Mouse (Mus musculus) C2C12 (cell line): ENCODE data around the gene Pdhx. TPM values are rescaled to one million over a fixed set of nuclear protein-coding genes. Genes with fewer than 3 reads are reported as not detected.
A peak's percentile ranks its signal among the peaks of the same experiment; 100 is the strongest.

Source experiments
- H3K27me3 ChIP-seq: one replicate; pipeline ENCODE4 v1.6.1; 2011; ENCODE audit not compliant: control insufficient read depth, insufficient read depth, insufficient read length
- H3K36me3 ChIP-seq: one replicate; pipeline ENCODE4 v1.6.1; 2011; ENCODE audit not compliant: control insufficient read depth, insufficient read depth
- H3K4me3 ChIP-seq: one replicate; pipeline ENCODE4 v1.5.1; 2011; ENCODE audit warnings: mild to moderate bottlenecking, control low read depth; ENCODE audit not compliant: poor library complexity, insufficient read depth, severe bottlenecking
- H3K79me2 ChIP-seq: one replicate; pipeline ENCODE4 v1.6.1; 2011; ENCODE audit not compliant: control insufficient read depth, insufficient read depth
- H3K79me3 ChIP-seq: one replicate; pipeline ENCODE4 v1.6.1; 2011; ENCODE audit warnings: low read depth, control low read depth
- H3ac ChIP-seq: one replicate; pipeline ENCODE3; 2011; ENCODE audit warnings: low read depth; ENCODE audit not compliant: control insufficient read depth, insufficient read length
- CEBPB ChIP-seq: IDR thresholded peaks from one replicate; pipeline ENCODE4 v1.6.1; 2011; ENCODE audit warnings: low read depth, mild to moderate bottlenecking, control low read depth, moderate library complexity
- CTCF ChIP-seq: IDR thresholded peaks from one replicate; pipeline ENCODE4 v1.5.1; 2011; ENCODE audit not compliant: control insufficient read depth, insufficient read depth, insufficient read length
- FOSL1 ChIP-seq: IDR thresholded peaks from one replicate; pipeline ENCODE4 v1.8.0; 2011; ENCODE audit warnings: mild to moderate bottlenecking, low read length; ENCODE audit not compliant: poor library complexity, insufficient read depth, severe bottlenecking
- MAX ChIP-seq: IDR thresholded peaks from one replicate; pipeline ENCODE4 v1.6.1; 2011; ENCODE audit warnings: mild to moderate bottlenecking, control low read depth
- MYOD1 ChIP-seq: IDR thresholded peaks from one replicate; pipeline ENCODE4 v1.6.1; 2011; ENCODE audit warnings: low read depth; ENCODE audit not compliant: control insufficient read depth, insufficient read length
- MYOG ChIP-seq: IDR thresholded peaks from one replicate; pipeline ENCODE4 v1.6.1; 2011; ENCODE audit not compliant: control insufficient read depth, insufficient read length; ENCODE audit errors: extremely low read depth
- USF1 ChIP-seq: IDR thresholded peaks from one replicate; pipeline ENCODE4 v1.6.1; 2011; ENCODE audit warnings: low read depth, mild to moderate bottlenecking, control low read depth, moderate library complexity
- polyA plus RNA-seq: library from polyadenylated mRNA; unstranded; fragments of >200 nt; fragmentation: generic; extraction: Trizol; gene quantifications from one replicate; pipeline ENCODE4 v1.2.1, GENCODE M21; 2012; ENCODE audit warnings: missing spikeins

Gene Pdhx
- polyA plus RNA-seq, 1 experiment: 17.2 TPM

GRCm38 (mm10) chr2:103102595-103102994, 29.3 kb upstream of the Pdhx start:
- H3K27me3 ChIP-seq: peaks cover 6% of the 10 kb centered on the region
- H3ac ChIP-seq: no peak overlapping the region
- no peak overlapping the region for H3K4me3 ChIP-seq
- TF ChIP-seq MYOG: no peak
- no peak for TF ChIP-seq FOSL1
- TF ChIP-seq MYOD1: no peak
- TF ChIP-seq CTCF: no peak
- TF ChIP-seq CEBPB: no peak
- TF ChIP-seq MAX: no peak
- TF ChIP-seq USF1: no peak
- H3K79me3 ChIP-seq: no peaks in the 10 kb centered on the region
- no peaks in the 10 kb centered on the region for H3K79me2 ChIP-seq
- no peaks in the 10 kb centered on the region for H3K36me3 ChIP-seq

- H3K27me3 ChIP-seq: no peaks in the 10 kb centered on the region
- H3K36me3 ChIP-seq: peaks cover 34% of the 10 kb centered on the region
- no peak for TF ChIP-seq FOSL1
- TF ChIP-seq USF1: no peak
- TF ChIP-seq MYOD1: no peak
- no peak for TF ChIP-seq CEBPB
- TF ChIP-seq CTCF: no peak
- TF ChIP-seq MYOG: no peak
- no peak for TF ChIP-seq MAX
- H3ac ChIP-seq: no peak overlapping the region
- H3K79me2 ChIP-seq: no peaks in the 10 kb centered on the region
- no peaks in the 10 kb centered on the region for H3K79me3 ChIP-seq
- no peak overlapping the region for H3K4me3 ChIP-seq
Measured at GRCm38 (mm10) chr2:103089521-103089920, 16.2 kb upstream of the Pdhx start.

- no peaks in the 10 kb centered on the region for H3K27me3 ChIP-seq
- H3K79me2 ChIP-seq: no peaks in the 10 kb centered on the region
- no peaks in the 10 kb centered on the region for H3K79me3 ChIP-seq
- peaks cover 23% of the 10 kb centered on the region for H3K36me3 ChIP-seq
- H3K4me3 ChIP-seq: no peak overlapping the region
- TF ChIP-seq MYOD1 (no peak), MAX (no peak), CEBPB (no peak), CTCF (no peak), MYOG (no peak), USF1 (no peak), FOSL1 (no peak)
- no peak overlapping the region for H3ac ChIP-seq
Measured at GRCm38 (mm10) chr2:103088099-103088498, 14.8 kb upstream of the Pdhx start.

GRCm38 (mm10) chr2:103086432-103086831, 13.1 kb upstream of the Pdhx start:
- TF ChIP-seq FOSL1: no peak
- no peak for TF ChIP-seq USF1
- TF ChIP-seq MYOD1: no peak
- no peak for TF ChIP-seq CEBPB
- no peak for TF ChIP-seq MAX
- TF ChIP-seq MYOG: no peak
- no peak for TF ChIP-seq CTCF
- H3K79me3 ChIP-seq: no peaks in the 10 kb centered on the region
- no peaks in the 10 kb centered on the region for H3K27me3 ChIP-seq
- peaks cover 17% of the 10 kb centered on the region for H3K36me3 ChIP-seq
- H3ac ChIP-seq: no peak overlapping the region
- H3K79me2 ChIP-seq: no peaks in the 10 kb centered on the region
- H3K4me3 ChIP-seq: no peak overlapping the region

- Histone ChIP-seq H3K27me3 (no peaks in the 10 kb centered on the region), H3K36me3 (peaks cover 17% of the 10 kb centered on the region), H3K79me3 (no peaks in the 10 kb centered on the region), H3ac (no peak overlapping the region), H3K79me2 (no peaks in the 10 kb centered on the region), H3K4me3 (no peak overlapping the region)
- no peak for TF ChIP-seq CTCF
- TF ChIP-seq USF1: no peak
Measured at GRCm38 (mm10) chr2:103085633-103086032, 12.3 kb upstream of the Pdhx start.

GRCm38 (mm10) chr2:103084451-103084850, 11.1 kb upstream of the Pdhx start:
- H3K36me3 ChIP-seq: peaks cover 10% of the 10 kb centered on the region
- H3K79me2 ChIP-seq: no peaks in the 10 kb centered on the region
- H3K79me3 ChIP-seq: no peaks in the 10 kb centered on the region
- no peak for TF ChIP-seq CTCF
- peak; percentile 90 for TF ChIP-seq CEBPB
- H3K27me3 ChIP-seq: no peaks in the 10 kb centered on the region
- no peak overlapping the region for H3ac ChIP-seq
- no peak overlapping the region for H3K4me3 ChIP-seq
